Mouse (Mus musculus): Measurements from ENCODE around the gene Hoxa5. TPM values are rescaled to one million over a fixed set of nuclear protein-coding genes. Genes with fewer than 3 reads are reported as not detected.

The Hoxa5 gene
- polyA plus RNA-seq, 1 experiment: 0.06 TPM

DNA sequence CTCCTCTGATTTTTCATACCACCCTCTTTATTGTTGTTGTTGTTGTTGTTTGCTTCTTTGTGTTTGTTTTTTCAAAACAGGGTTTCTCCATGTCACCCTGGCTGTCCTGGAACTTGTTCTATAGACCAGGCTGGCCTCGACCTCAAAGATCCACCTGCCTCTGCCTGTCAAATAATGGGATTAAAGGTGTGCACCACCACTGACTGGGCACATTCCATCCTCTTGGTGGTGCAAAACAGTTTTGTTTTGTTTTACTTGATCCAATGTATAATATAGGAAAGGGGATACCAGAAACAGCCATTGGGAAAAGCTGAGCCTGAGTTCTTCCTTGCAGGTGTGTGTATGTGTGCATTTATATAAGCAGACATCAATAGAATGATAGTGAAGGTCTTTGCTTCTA is 17.9 kb downstream of the Hoxa5 start:
- Histone ChIP-seq H3K36me3 (ENCODE audit: control insufficient read depth, insufficient read depth, low read length) (no peaks in the 10 kb centered on the region), H3K27me3 (ENCODE audit: control insufficient read depth, insufficient read depth, low read length) (no peaks in the 10 kb centered on the region), H3K27ac (ENCODE audit: control insufficient read depth, insufficient read depth, low read depth, low read length) (no peak overlapping the region), H3K4me3 (ENCODE audit: control insufficient read depth, low read depth, low read length) (no peak overlapping the region), H3K4me1 (ENCODE audit: control insufficient read depth, insufficient read depth, low read length) (peaks cover 6% of the 10 kb centered on the region)
- no peak for TF ChIP-seq POLR2A (IDR thresholded peaks at IDR 0.05; ENCODE audit: control insufficient read depth, low read depth, low read length)
- no peak for TF ChIP-seq CTCF (IDR thresholded peaks at IDR 0.05; ENCODE audit: control insufficient read depth, insufficient read depth, insufficient replicate concordance, low read depth, low read length)

- no peaks in the 10 kb centered on the region for H3K27me3 ChIP-seq (ENCODE audit: control insufficient read depth, insufficient read depth, low read length)
- no peak for TF ChIP-seq CTCF (IDR thresholded peaks at IDR 0.05; ENCODE audit: control insufficient read depth, insufficient read depth, insufficient replicate concordance, low read depth, low read length)
- no peak for TF ChIP-seq POLR2A (IDR thresholded peaks at IDR 0.05; ENCODE audit: control insufficient read depth, low read depth, low read length)
- no peak overlapping the region for H3K4me3 ChIP-seq (ENCODE audit: control insufficient read depth, low read depth, low read length)
- H3K36me3 ChIP-seq (ENCODE audit: control insufficient read depth, insufficient read depth, low read length): no peaks in the 10 kb centered on the region
- H3K4me1 ChIP-seq (ENCODE audit: control insufficient read depth, insufficient read depth, low read length): peaks cover 6% of the 10 kb centered on the region
- H3K27ac ChIP-seq (ENCODE audit: control insufficient read depth, insufficient read depth, low read depth, low read length): no peak overlapping the region
Measured at GRCm38 (mm10) chr6:52185834-52186233, 18.6 kb downstream of the Hoxa5 start.

- no peak overlapping the region for H3K4me3 ChIP-seq (ENCODE audit: control insufficient read depth, low read depth, low read length)
- H3K27ac ChIP-seq (ENCODE audit: control insufficient read depth, insufficient read depth, low read depth, low read length): no peak overlapping the region
- peaks cover 3% of the 10 kb centered on the region; the same call in 1 of the 2 replicates for H3K4me1 ChIP-seq (ENCODE audit: control insufficient read depth, insufficient read depth, low read length)
- H3K27me3 ChIP-seq (ENCODE audit: control insufficient read depth, insufficient read depth, low read length): no peaks in the 10 kb centered on the region
- TF ChIP-seq POLR2A (IDR thresholded peaks at IDR 0.05; ENCODE audit: control insufficient read depth, low read depth, low read length) (no peak), CTCF (IDR thresholded peaks at IDR 0.05; ENCODE audit: control insufficient read depth, insufficient read depth, insufficient replicate concordance, low read depth, low read length) (no peak)
- H3K36me3 ChIP-seq (ENCODE audit: control insufficient read depth, insufficient read depth, low read length): no peaks in the 10 kb centered on the region
Measured at GRCm38 (mm10) chr6:52185222-52185621, 19.2 kb downstream of the Hoxa5 start.

DNA sequence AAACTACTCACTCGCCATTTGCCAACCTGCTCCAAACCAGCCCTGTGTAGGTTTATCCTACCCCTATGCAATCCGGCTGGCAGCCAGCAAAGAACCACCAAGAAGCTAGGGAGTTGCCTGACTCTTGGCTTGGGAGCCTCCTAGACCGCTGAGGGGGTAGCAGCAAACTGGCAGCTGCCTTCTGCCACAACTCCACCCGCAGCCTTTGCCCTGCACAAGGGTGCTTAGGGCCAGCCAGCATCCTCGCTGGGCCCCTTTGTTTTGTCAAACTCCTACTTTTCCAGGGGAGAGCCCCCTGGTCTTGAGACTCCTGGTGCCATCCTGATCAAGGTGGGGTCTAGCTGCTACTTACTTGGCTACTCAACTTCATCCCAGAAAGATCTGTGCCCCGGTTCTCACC is 19.7 kb downstream of the Hoxa5 start:
- Histone ChIP-seq H3K36me3 (ENCODE audit: control insufficient read depth, insufficient read depth, low read length) (no peaks in the 10 kb centered on the region), H3K27ac (ENCODE audit: control insufficient read depth, insufficient read depth, low read depth, low read length) (no peak overlapping the region), H3K27me3 (ENCODE audit: control insufficient read depth, insufficient read depth, low read length) (no peaks in the 10 kb centered on the region), H3K4me3 (ENCODE audit: control insufficient read depth, low read depth, low read length) (no peak overlapping the region), H3K4me1 (ENCODE audit: control insufficient read depth, insufficient read depth, low read length) (peaks cover 3% of the 10 kb centered on the region; the same call in 1 of the 2 replicates)
- TF ChIP-seq POLR2A (IDR thresholded peaks at IDR 0.05; ENCODE audit: control insufficient read depth, low read depth, low read length) (no peak), CTCF (IDR thresholded peaks at IDR 0.05; ENCODE audit: control insufficient read depth, insufficient read depth, insufficient replicate concordance, low read depth, low read length) (no peak)

GRCm38 (mm10) chr6:52183311-52184080 is 20.9 kb downstream of the Hoxa5 start:
- Histone ChIP-seq H3K4me1 (ENCODE audit: control insufficient read depth, insufficient read depth, low read length) (peaks cover 3% of the 10 kb centered on the region; the same call in 1 of the 2 replicates), H3K4me3 (ENCODE audit: control insufficient read depth, low read depth, low read length) (no peak overlapping the region), H3K27ac (ENCODE audit: control insufficient read depth, insufficient read depth, low read depth, low read length) (no peak overlapping the region), H3K27me3 (ENCODE audit: control insufficient read depth, insufficient read depth, low read length) (no peaks in the 10 kb centered on the region), H3K36me3 (ENCODE audit: control insufficient read depth, insufficient read depth, low read length) (no peaks in the 10 kb centered on the region)
- TF ChIP-seq POLR2A (IDR thresholded peaks at IDR 0.05; ENCODE audit: control insufficient read depth, low read depth, low read length) (no peak), CTCF (IDR thresholded peaks at IDR 0.05; ENCODE audit: control insufficient read depth, insufficient read depth, insufficient replicate concordance, low read depth, low read length) (no peak)

DNA sequence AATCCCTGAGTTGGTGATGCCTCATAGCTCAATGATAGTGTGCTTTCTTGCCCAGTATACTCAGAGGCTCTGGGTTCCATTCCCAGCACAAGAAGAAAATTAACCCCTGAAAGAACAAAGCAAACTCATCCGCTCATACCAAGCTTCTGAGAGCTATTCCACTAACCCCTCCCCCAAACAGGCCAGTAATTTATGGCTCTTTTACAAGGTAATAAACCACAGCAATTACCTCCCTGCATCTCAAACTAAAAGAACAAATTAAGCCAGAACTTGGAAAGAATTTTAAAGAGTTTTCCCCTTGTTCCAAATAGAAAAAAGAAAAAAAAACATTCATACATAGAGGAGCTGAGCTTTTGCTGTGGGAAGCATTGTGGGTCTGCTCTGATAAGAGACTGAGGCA is 21.6 kb downstream of the Hoxa5 start:
- H3K4me3 ChIP-seq (ENCODE audit: control insufficient read depth, low read depth, low read length): no peak overlapping the region
- H3K36me3 ChIP-seq (ENCODE audit: control insufficient read depth, insufficient read depth, low read length): no peaks in the 10 kb centered on the region
- H3K4me1 ChIP-seq (ENCODE audit: control insufficient read depth, insufficient read depth, low read length): peaks cover 3% of the 10 kb centered on the region; the same call in 1 of the 2 replicates
- no peak overlapping the region for H3K27ac ChIP-seq (ENCODE audit: control insufficient read depth, insufficient read depth, low read depth, low read length)
- no peak for TF ChIP-seq CTCF (IDR thresholded peaks at IDR 0.05; ENCODE audit: control insufficient read depth, insufficient read depth, insufficient replicate concordance, low read depth, low read length)
- TF ChIP-seq POLR2A (IDR thresholded peaks at IDR 0.05; ENCODE audit: control insufficient read depth, low read depth, low read length): no peak
- H3K27me3 ChIP-seq (ENCODE audit: control insufficient read depth, insufficient read depth, low read length): no peaks in the 10 kb centered on the region

- H3K27me3 ChIP-seq (ENCODE audit: control insufficient read depth, insufficient read depth, low read length): peaks cover 2% of the 10 kb centered on the region
- TF ChIP-seq POLR2A (IDR thresholded peaks at IDR 0.05; ENCODE audit: control insufficient read depth, low read depth, low read length): no peak
- TF ChIP-seq CTCF (IDR thresholded peaks at IDR 0.05; ENCODE audit: control insufficient read depth, insufficient read depth, insufficient replicate concordance, low read depth, low read length): no peak
- H3K4me1 ChIP-seq (ENCODE audit: control insufficient read depth, insufficient read depth, low read length): peaks cover 3% of the 10 kb centered on the region; the same call in 1 of the 2 replicates
- no peak overlapping the region for H3K27ac ChIP-seq (ENCODE audit: control insufficient read depth, insufficient read depth, low read depth, low read length)
- no peaks in the 10 kb centered on the region for H3K36me3 ChIP-seq (ENCODE audit: control insufficient read depth, insufficient read depth, low read length)
- H3K4me3 ChIP-seq (ENCODE audit: control insufficient read depth, low read depth, low read length): no peak overlapping the region
Measured at GRCm38 (mm10) chr6:52182030-52182429, 22.4 kb downstream of the Hoxa5 start.

All from testis, adult 2 months (tissue).